Mouse (Mus musculus) embryo, embryonic 11 days (tissue): ENCODE measurements at regions not wholly inside any gene's neighbourhood (a gene's known extent, or its start where the extent isn't known, plus 50 kb on each side); places are given as distances from the start of the nearest gene placed in this dataset.
A peak's percentile ranks its signal among the peaks of the same experiment; 100 is the strongest.

Experiments used
- DNase-seq: peaks from one replicate; pipeline ENCODE4 v3.0.0-alpha.2; 2015

GRCm38 (mm10) chr13:71121484-71121883 lies 279.9 kb upstream of the Adamts16 start:
- DNase-seq, result peak; percentile 72

DNA sequence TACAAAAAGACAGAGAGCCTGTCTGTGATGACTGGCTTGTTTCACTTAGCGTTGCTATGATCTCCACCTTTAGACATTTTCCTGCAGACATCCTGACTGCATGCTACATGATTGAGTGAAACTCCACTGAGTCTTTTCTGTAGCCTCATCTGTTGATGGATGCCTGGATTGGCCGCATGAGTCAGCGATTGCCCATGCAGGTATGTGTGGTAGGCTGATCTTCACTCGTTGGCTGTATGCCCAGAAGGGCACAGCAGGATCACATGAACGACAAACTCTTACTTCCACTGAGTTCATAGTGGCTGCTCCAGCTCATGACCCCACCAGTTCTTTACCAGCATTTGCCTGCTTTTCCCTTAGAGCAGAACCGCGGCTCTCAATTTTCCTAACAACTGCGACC lies 266.6 kb upstream of the Adamts16 start:
- DNase-seq, result no peak

- peak; percentile 89 for DNase-seq
Measured at GRCm38 (mm10) chr13:71105229-71105838, 263.7 kb upstream of the Adamts16 start.

DNA sequence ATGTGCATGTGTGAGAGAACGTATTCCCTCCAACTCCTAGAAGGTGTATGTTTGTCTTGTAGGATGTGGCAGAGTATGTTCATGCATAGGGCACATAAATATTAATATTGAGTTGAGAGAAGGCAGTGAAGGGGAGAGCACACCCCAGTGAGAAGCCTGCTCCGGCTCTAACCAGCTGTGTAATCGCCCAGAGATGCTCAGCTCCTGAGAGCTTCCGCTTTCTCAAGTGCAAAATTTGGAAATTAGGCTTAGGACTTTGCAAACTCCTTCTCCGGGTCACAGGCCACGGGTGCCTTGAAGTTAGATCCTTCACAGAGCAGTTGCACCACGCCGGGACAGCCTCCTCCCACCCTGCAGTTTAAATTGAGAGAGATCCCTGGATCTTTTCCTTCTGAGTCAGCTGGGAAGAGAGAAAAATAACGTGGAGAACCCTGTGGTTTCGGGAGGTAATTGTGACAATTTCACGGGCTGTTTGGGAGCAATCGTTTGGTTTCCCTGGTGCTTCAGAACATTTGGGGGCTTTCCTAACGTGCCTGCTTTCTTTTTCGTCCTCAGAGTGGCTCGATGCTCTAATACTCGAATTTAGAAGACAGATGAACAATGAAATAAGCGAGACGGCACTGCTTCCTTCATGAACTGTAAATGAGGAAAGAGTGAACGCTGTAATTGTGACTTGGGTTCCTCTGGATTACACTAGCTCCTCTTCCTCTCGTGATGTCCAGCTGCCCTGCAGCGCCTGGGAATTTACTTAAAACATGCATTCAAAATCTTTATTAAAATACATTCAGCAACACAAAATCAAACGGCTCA lies 263.0 kb upstream of the Adamts16 start:
- peak; percentile 17 for DNase-seq

DNA sequence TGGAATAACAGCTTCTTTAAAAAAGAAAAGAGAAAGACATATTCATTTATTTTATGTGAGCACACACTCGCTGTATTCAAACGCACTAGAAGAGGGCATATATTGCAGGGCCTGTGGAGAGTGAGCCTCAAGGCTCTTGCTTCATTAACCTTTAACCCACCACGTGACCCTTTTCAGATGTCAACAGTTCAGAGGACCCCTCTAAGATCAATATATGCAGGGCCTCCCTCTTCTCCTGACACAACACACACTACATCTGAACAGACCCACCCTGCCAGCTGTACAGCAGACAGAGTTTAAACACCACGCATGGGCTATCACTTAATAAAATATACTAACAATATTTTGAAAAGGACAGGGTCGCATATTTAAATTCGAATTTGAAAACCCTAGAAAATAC lies 242.7 kb upstream of the Adamts16 start:
- peak; percentile 41 for DNase-seq

DNA sequence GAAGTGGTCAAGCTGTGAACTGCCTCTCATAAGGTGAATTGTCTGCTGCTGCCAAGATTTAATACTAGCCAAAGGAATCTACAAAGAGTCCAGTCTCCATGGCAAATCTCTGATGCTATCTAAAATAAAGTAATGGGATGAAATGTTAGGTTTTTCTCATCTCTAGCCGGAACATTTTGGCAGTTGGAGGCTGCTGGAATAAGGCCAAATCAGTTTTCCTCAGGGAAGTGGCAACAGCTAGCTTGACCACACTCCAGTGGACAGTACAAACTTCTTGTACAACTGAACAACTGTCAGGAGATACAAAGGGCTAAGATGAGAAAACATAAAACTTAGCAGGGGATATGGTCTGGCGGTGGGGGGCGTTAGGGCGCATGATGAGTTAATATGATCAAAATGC lies 234.3 kb upstream of the Adamts16 start:
- no peak for DNase-seq

DNA sequence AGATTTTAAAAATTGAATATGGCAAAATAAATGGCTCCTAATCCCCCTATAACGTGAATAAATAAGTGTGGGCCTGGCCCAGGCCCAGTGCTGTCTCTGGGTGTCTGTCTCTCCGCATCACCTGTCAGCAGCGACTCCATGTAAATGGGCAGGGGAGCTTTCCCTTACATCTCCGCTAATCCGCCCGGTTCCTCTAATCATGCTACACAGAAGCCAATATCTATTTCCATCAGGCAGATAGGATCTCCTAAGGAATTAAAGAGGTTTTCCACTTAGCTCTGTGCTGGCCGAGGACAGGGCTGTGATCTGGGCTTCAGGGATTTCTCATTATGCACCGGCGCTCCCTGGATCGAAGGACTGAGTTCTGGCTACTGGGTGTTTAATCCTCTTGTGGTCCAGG lies 232.4 kb upstream of the Adamts16 start:
- no peak for DNase-seq

GRCm38 (mm10) chr13:71068757-71069201 lies 227.2 kb upstream of the Adamts16 start:
- DNase-seq, result no peak

GRCm38 (mm10) chr13:71068011-71068410 lies 226.4 kb upstream of the Adamts16 start:
- DNase-seq, result peak; percentile 49

GRCm38 (mm10) chr13:71065568-71065967 lies 224.0 kb upstream of the Adamts16 start:
- DNase-seq, result no peak

GRCm38 (mm10) chr13:71064590-71065307 lies 223.1 kb upstream of the Adamts16 start:
- DNase-seq, result no peak

GRCm38 (mm10) chr13:71053361-71054264 lies 212.0 kb upstream of the Adamts16 start:
- no peak for DNase-seq

DNA sequence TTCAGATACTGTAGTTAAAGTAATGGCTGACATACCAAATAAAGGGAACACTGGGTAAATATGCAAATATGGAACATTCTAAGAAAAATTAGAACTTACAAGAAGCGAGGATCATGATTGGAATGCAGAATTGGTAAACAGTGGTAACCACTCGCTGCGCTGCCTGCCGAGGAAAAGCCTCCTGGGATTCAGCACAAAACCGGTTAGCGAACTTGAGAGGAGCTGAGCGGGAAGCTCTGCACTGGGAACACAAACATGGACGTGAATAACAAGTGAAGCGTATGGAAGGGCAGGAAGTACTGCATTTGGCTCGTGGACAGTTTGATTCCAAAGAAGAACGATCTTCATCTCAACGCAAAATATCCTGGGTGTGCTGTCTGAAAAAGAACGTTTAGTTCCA lies 209.0 kb upstream of the Adamts16 start:
- peak; percentile 42 for DNase-seq

DNA sequence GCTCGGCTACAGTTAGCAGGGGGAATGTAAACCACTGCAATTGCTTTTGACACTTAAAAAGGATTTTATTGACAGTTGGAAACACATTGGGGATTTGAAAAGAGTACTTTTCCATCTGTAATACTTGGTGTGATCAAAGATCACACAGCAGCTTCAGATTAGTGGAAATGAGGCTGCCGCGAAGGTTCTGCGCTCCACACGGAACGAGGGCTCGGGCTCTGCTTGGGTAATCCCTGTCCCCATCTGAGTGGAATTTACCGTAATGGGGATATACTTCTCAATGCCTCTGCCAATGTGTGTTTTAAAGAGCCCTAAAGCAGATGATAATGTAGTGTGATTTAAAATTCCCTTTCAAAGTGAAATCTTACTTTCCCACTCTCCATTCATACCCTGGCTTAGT lies 194.4 kb upstream of the Adamts16 start:
- no peak for DNase-seq

DNA sequence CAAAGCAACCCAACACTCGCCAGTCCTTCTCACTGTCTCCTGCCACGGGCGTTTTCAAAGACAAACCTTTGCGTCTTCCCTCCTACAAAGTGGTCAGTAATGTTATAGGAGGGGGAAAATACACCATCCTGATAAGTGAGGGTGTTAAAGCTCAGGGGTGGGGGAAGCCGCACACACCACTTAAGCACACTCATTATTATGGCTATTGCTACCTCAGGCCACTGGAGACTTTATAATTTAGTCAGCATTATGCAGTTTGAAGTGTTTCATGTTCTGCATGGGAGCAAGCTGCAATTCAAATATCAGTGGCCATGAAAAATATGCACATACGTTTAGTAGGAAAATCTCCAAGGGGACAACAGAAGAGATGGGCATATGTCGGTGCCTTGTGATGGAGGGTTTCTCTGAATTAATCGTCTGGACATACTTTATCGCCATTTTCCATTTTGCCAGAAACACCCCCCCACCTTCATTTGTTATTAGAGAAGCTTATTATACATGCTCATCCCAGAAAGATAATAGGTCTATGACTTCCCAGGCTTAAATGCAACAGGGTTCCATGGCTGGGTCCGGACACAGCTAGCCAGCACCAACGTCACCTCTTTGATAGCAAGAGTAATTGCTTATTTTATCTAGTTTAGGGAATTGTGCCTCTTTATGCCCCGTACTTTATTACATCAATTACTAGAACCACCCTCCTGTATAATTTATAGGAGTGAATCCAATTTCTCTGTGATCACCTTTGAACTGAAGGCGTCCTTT lies 193.5 kb upstream of the Adamts16 start:
- no peak for DNase-seq

DNA sequence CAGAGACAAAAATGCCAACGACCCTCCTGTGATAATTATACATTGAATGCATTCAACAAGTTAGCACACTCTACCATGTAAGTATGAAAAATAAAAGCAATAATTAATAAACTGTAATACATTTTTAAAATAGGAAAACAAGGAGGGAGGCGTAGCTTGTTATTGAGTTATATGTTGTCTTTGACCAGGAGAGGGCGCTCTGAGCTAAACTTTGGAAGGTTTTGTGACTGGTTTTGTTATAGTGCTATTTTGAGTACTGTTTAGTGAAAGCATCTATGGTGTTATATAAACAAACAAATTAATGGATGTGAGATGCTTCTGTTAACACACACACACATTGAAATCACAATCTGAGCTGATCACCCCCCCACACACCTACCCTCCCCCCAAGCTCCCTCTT lies 166.6 kb upstream of the Adamts16 start:
- DNase-seq, result peak; percentile 87

DNA sequence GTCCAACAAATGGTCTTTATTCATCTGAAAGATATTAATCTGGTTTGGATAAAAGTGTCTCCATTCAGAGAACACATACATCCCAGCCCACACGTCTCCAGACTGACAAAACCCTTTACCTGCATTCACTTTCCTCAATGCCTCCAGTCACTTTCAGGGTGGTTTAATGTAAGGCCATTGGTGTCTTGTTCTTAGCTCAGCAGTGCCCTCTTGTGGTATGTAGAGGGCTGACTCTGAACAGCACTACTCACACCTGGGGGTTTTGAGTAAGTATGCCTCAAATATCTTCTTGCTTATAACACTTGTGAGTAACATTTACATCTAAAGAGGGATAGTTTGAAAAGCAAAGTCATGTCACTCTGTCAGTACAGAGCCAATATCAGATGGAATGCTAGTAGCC lies 164.5 kb upstream of the Adamts16 start:
- DNase-seq, result peak; percentile 72

GRCm38 (mm10) chr13:71003517-71003916 lies 161.9 kb upstream of the Adamts16 start:
- no peak for DNase-seq

GRCm38 (mm10) chr13:71001278-71001677 lies 159.7 kb upstream of the Adamts16 start:
- DNase-seq, result peak; percentile 69

GRCm38 (mm10) chr13:71000422-71001008 lies 158.9 kb upstream of the Adamts16 start:
- peak; percentile 21 for DNase-seq

GRCm38 (mm10) chr13:70993522-70993921 lies 151.9 kb upstream of the Adamts16 start:
- DNase-seq, result no peak
